ENCODE assay signal across 7 mouse cellular contexts in genomic region chr3:144453701-144454430, GRCm38 (mm10).
DNase-seq lines count a peak whose midpoint lies in the region; ATAC-seq and TF ChIP-seq lines count a peak whose summit lies in the region.

No protein-coding gene starts in this region.

- H3K4me3 ChIP-seq in C2C12 (ENCODE audit: insufficient read depth, poor library complexity, severe bottlenecking) (no peak overlapping the region), ES-Bruce4 (ENCODE audit: low read depth, low read length) (no peak overlapping the region)
- no peak overlapping the region for H3K4me3 ChIP-seq in liver, postnatal 0 days (ENCODE audit: low read depth, low read length)

- H3K79me3 ChIP-seq in C2C12 (ENCODE audit: low read depth): no peaks in the 10 kb centered on the region

- peak; percentile 17 for TF ChIP-seq CTCF in C2C12 (IDR thresholded peaks at IDR 0.05; ENCODE audit: control insufficient read depth, insufficient read depth, insufficient read length)
- TF ChIP-seq CTCF in ES-Bruce4 (IDR thresholded peaks at IDR 0.05; ENCODE audit: low read depth, low read length): peak; percentile 2
- peak; percentile 96 for TF ChIP-seq CTCF in liver, postnatal 0 days (IDR thresholded peaks at IDR 0.05; ENCODE audit: low read depth)

- WGBS in liver, postnatal 0 days (ENCODE audit: insufficient replicate concordance): 61% methylated on average over 19 of the region's 19 CpGs

- peak; percentile 64 to 79 for DNase-seq in cerebellum, postnatal 10 days
- peak; percentile 25 to 57 for DNase-seq in heart, adult 9 months (ENCODE audit: low spot score in 2 of 2)
- DNase-seq in kidney, adult 8-10 months: peak; percentile 43 to 45
- DNase-seq in liver, postnatal 0 days: peak; percentile 18

- no peak overlapping the region for H3ac ChIP-seq in C2C12 (ENCODE audit: control insufficient read depth, insufficient read length, low read depth)

- H3K27me3 ChIP-seq in C2C12 (ENCODE audit: control insufficient read depth, insufficient read depth, insufficient read length): no peaks in the 10 kb centered on the region
- no peaks in the 10 kb centered on the region for H3K27me3 ChIP-seq in ES-Bruce4 (ENCODE audit: control insufficient read depth, insufficient read depth, low read length, poor library complexity, severe bottlenecking)
- H3K27me3 ChIP-seq in liver, postnatal 0 days (ENCODE audit: insufficient read depth, low read length): no peaks in the 10 kb centered on the region

- peak; percentile 83 for ATAC-seq in liver, postnatal 0 days
- ATAC-seq in neutrophil, adult 5-6 weeks (ENCODE audit: extremely low read depth, insufficient number of reproducible peaks, low FRiP score, poor library complexity, severe bottlenecking): peak; percentile 75

- no peak overlapping the region for H3K27ac ChIP-seq in ES-Bruce4 (ENCODE audit: insufficient read depth, low read length)
- H3K27ac ChIP-seq in liver, postnatal 0 days (ENCODE audit: low read depth): no peak overlapping the region

- TF ChIP-seq POLR2A in ES-Bruce4 (IDR thresholded peaks at IDR 0.05; ENCODE audit: insufficient read depth, low read length): no peak

- TF ChIP-seq EP300 in ES-Bruce4 (IDR thresholded peaks at IDR 0.05; ENCODE audit: insufficient read depth, low read depth, low read length): no peak
- TF ChIP-seq EP300 in liver, postnatal 0 days (IDR thresholded peaks at IDR 0.05; ENCODE audit: low read depth): no peak

- H3K9me3 ChIP-seq in ES-Bruce4 (replicated peaks; ENCODE audit: control insufficient read depth, insufficient read depth, low read length, poor library complexity, severe bottlenecking): no peaks in the 10 kb centered on the region
- H3K9me3 ChIP-seq in liver, postnatal 0 days (ENCODE audit: low read length): no peaks in the 10 kb centered on the region

- H3K4me2 ChIP-seq in liver, postnatal 0 days (ENCODE audit: low read depth, low read length): no peak overlapping the region

- H3K4me1 ChIP-seq in ES-Bruce4 (ENCODE audit: control insufficient read depth, insufficient read depth, low read length): no peaks in the 10 kb centered on the region
- H3K4me1 ChIP-seq in liver, postnatal 0 days (ENCODE audit: insufficient read depth): no peaks in the 10 kb centered on the region

- H3K36me3 ChIP-seq in C2C12 (ENCODE audit: control insufficient read depth, insufficient read depth) (peaks cover 11% of the 10 kb centered on the region), ES-Bruce4 (ENCODE audit: control insufficient read depth, insufficient read depth, low read length, poor library complexity, severe bottlenecking) (no peaks in the 10 kb centered on the region)
- H3K36me3 ChIP-seq in liver, postnatal 0 days (replicated peaks; ENCODE audit: insufficient read depth, low read length): no peaks in the 10 kb centered on the region

- H3K9ac ChIP-seq in ES-Bruce4 (ENCODE audit: low read depth, poor library complexity, severe bottlenecking): no peak overlapping the region
- H3K9ac ChIP-seq in liver, postnatal 0 days (replicated peaks): no peak overlapping the region

- H3K79me2 ChIP-seq in C2C12 (ENCODE audit: control insufficient read depth, insufficient read depth): no peaks in the 10 kb centered on the region

TF ChIP-seq in C2C12, 6 proteins besides CTCF, POLR2A, EP300 and RAD21:
- TF ChIP-seq CEBPB (IDR thresholded peaks at IDR 0.05; ENCODE audit: low read depth): no peak
- TF ChIP-seq USF1 (IDR thresholded peaks at IDR 0.05; ENCODE audit: low read depth): no peak
- TF ChIP-seq MYOD1 (IDR thresholded peaks at IDR 0.05; ENCODE audit: control insufficient read depth, insufficient read length, low read depth): no peak
- TF ChIP-seq FOSL1 (IDR thresholded peaks at IDR 0.05; ENCODE audit: insufficient read depth, low read length, poor library complexity, severe bottlenecking): no peak
- TF ChIP-seq MYOG (IDR thresholded peaks at IDR 0.05; ENCODE audit: control insufficient read depth, extremely low read depth, insufficient read length): no peak
TF ChIP-seq in C2C12: peak in this region for 0.

Comparison
In these comparisons a context has a peak if more than half of its experiments do, and no peak if none do; other contexts are left out.
1. CTCF ChIP-seq: peak in every context shown above with its lines; median percentile 96 in liver, postnatal 0 days; 17 in C2C12; 2 in ES-Bruce4.
2. DNase-seq: peak in every context shown above with its lines; median percentile 72 in cerebellum, postnatal 10 days; 44 in kidney, adult 8-10 months; 41 in heart, adult 9 months; 18 in liver, postnatal 0 days.